Mouse (Mus musculus) kidney, postnatal 0 days (tissue): ENCODE results near the gene Stk32c. TPM values are rescaled to one million over a fixed set of nuclear protein-coding genes. Genes with fewer than 3 reads are reported as not detected.

ENCODE experiments used
- ATAC-seq: fragments of 200-750 bp; cut with Nextera tagmentation; replicated peaks from 2 replicates; pipeline ENCODE4 v1.8.0; 2017; ENCODE audit warnings: low read depth, moderate number of reproducible peaks, moderate TSS enrichment, moderate library complexity; ENCODE audit not compliant: low FRiP score
- DNase-seq: peaks from one replicate; pipeline ENCODE4 v3.0.0-alpha.2; 2016; ENCODE audit warnings: low spot score
- H3K27ac ChIP-seq: fragments of 300-500 bp; sonication (generic); 2 replicates; pipeline ENCODE4 v1.5.1; 2014; ENCODE audit warnings: mild to moderate bottlenecking
- H3K27me3 ChIP-seq: fragments of 300-500 bp; sonication (generic); 2 replicates; pipeline ENCODE4 v1.6.1; 2014; ENCODE audit warnings: low read length, mixed read lengths; ENCODE audit not compliant: insufficient read depth
- H3K36me3 ChIP-seq: fragments of 300-500 bp; sonication (generic); 2 replicates; pipeline ENCODE4 v1.6.1; 2014; ENCODE audit warnings: low read length, mixed read lengths; ENCODE audit not compliant: insufficient read depth
- H3K4me1 ChIP-seq: fragments of 300-500 bp; sonication (generic); replicated peaks from 2 replicates; pipeline ENCODE4 v1.6.1; 2014; ENCODE audit warnings: antibody characterized with exemption, low read length, mixed read lengths; ENCODE audit not compliant: insufficient read depth
- H3K4me2 ChIP-seq: fragments of 300-500 bp; sonication (generic); 2 replicates; pipeline ENCODE4 v1.6.1; 2014; ENCODE audit warnings: mild to moderate bottlenecking, low read length, moderate library complexity, mixed read lengths
- H3K4me3 ChIP-seq: fragments of 300-500 bp; sonication (generic); replicated peaks from 2 replicates; pipeline ENCODE4 v1.5.1; 2014; ENCODE audit warnings: low read depth, low read length
- H3K9ac ChIP-seq: fragments of 300-500 bp; sonication (generic); 2 replicates; pipeline ENCODE4 v1.6.1; 2014; ENCODE audit warnings: low read depth, low read length
- H3K9me3 ChIP-seq: fragments of 300-500 bp; sonication (generic); replicated peaks from 2 replicates; pipeline ENCODE4 v1.6.1; 2016; ENCODE audit warnings: low read length, inconsistent platforms, mixed read lengths
- CTCF ChIP-seq: IDR thresholded peaks from 2 replicates; pipeline ENCODE4 v1.5.1; 2016; ENCODE audit warnings: antibody characterized with exemption, low read depth, mild to moderate bottlenecking, moderate library complexity
- WGBS: fragments of 180-500 bp; shearing (Covaris S2); extraction: QIAGEN DNeasy Blood & Tissue Kit; methylation state at CpG from one replicate; pipeline ENCODE4 v1.1.7; 2014; 5-methylcytosine and 5-hydroxymethylcytosine counted together
- polyA plus RNA-seq: library from polyadenylated mRNA; unstranded; fragments of >200 nt; fragmentation: Nextera tagmentation; extraction: Ambion mirVana; gene quantifications from 2 replicates; pipeline ENCODE4 v1.2.1, GENCODE M21; 2015

The Stk32c gene
- polyA plus RNA-seq, 1 experiment from 2014 or later: 0.25 TPM

- Histone ChIP-seq H3K36me3 (no peaks in the 10 kb centered on the region), H3K27ac (no peak overlapping the region), H3K4me1 (peaks cover 8% of the 10 kb centered on the region; the same call in 1 of the 2 replicates), H3K9ac (no peak overlapping the region), H3K9me3 (no peaks in the 10 kb centered on the region), H3K27me3 (peaks cover 15% of the 10 kb centered on the region), H3K4me2 (no peak overlapping the region), H3K4me3 (no peak overlapping the region)
- WGBS: 71% methylated on average over 12 of the region's 12 CpGs
- TF ChIP-seq CTCF: no peak
- DNase-seq (no peak), ATAC-seq (no peak)
Observed at GRCm38 (mm10) chr7:139089892-139090874, 122.9 kb downstream of the Stk32c start.

- H3K4me3 ChIP-seq: no peak overlapping the region
- ATAC-seq: no peak
- DNase-seq: no peak
- H3K27ac ChIP-seq: no peak overlapping the region
- no peaks in the 10 kb centered on the region for H3K9me3 ChIP-seq
- WGBS: 88% methylated on average over 2 of the region's 2 CpGs
- H3K4me1 ChIP-seq: peaks cover 8% of the 10 kb centered on the region; the same call in 1 of the 2 replicates
- no peak for TF ChIP-seq CTCF
- H3K9ac ChIP-seq: no peak overlapping the region
- no peaks in the 10 kb centered on the region for H3K36me3 ChIP-seq
- H3K27me3 ChIP-seq: peaks cover 16% of the 10 kb centered on the region
- no peak overlapping the region for H3K4me2 ChIP-seq
Observed at GRCm38 (mm10) chr7:139087801-139088200, 125.3 kb downstream of the Stk32c start.

- DNase-seq (peak; percentile 37), ATAC-seq (peak; percentile 46)
- no peak for TF ChIP-seq CTCF
- H3K4me2 ChIP-seq: peak overlapping the region; percentile 88
- no peaks in the 10 kb centered on the region for H3K9me3 ChIP-seq
- 2% methylated on average over 61 of the region's 61 CpGs for WGBS
- peaks cover 8% of the 10 kb centered on the region; the same call in 1 of the 2 replicates for H3K4me1 ChIP-seq
- H3K27me3 ChIP-seq: peaks cover 16% of the 10 kb centered on the region
- peak overlapping the region; percentile 54 for H3K4me3 ChIP-seq
- no peaks in the 10 kb centered on the region for H3K36me3 ChIP-seq
- no peak overlapping the region for H3K27ac ChIP-seq
- H3K9ac ChIP-seq: peak overlapping the region; percentile 54
Observed at GRCm38 (mm10) chr7:139086195-139087158, 126.6 kb downstream of the Stk32c start.

- ATAC-seq (peak; percentile 51), DNase-seq (peak; percentile 91)
- WGBS: 7% methylated on average over 32 of the region's 32 CpGs
- Histone ChIP-seq H3K4me1 (peaks cover 8% of the 10 kb centered on the region; the same call in 1 of the 2 replicates), H3K36me3 (no peaks in the 10 kb centered on the region), H3K4me3 (peak within 1 kb of the TSS; percentile 54), H3K27me3 (peaks cover 16% of the 10 kb centered on the region), H3K4me2 (peak within 1 kb of the TSS; percentile 88), H3K27ac (no peak within 1 kb of the TSS), H3K9me3 (no peaks in the 10 kb centered on the region), H3K9ac (peak within 1 kb of the TSS; percentile 54)
- TF ChIP-seq CTCF: no peak
Observed at GRCm38 (mm10) chr7:139085629-139086194, 127.4 kb downstream of the Stk32c start, which contains the start of gene Dpysl4. Dpysl4 (plus strand) TSS chr7:139086001.

GRCm38 (mm10) chr7:139084316-139084715, 128.8 kb downstream of the Stk32c start:
- no peak for TF ChIP-seq CTCF
- Histone ChIP-seq H3K27ac (no peak overlapping the region), H3K4me1 (peaks cover 8% of the 10 kb centered on the region; the same call in 1 of the 2 replicates), H3K27me3 (peaks cover 16% of the 10 kb centered on the region), H3K9ac (no peak overlapping the region), H3K36me3 (no peaks in the 10 kb centered on the region), H3K4me3 (no peak overlapping the region), H3K9me3 (no peaks in the 10 kb centered on the region), H3K4me2 (no peak overlapping the region)
- DNase-seq (no peak), ATAC-seq (no peak)
- WGBS: 70% methylated on average over 1 of the region's 1 CpGs

GRCm38 (mm10) chr7:139082281-139082680, 130.8 kb downstream of the Stk32c start:
- H3K9ac ChIP-seq: no peak overlapping the region
- H3K4me1 ChIP-seq: peaks cover 8% of the 10 kb centered on the region; the same call in 1 of the 2 replicates
- no peak overlapping the region for H3K4me2 ChIP-seq
- H3K4me3 ChIP-seq: no peak overlapping the region
- TF ChIP-seq CTCF: no peak
- H3K36me3 ChIP-seq: no peaks in the 10 kb centered on the region
- H3K9me3 ChIP-seq: no peaks in the 10 kb centered on the region
- H3K27ac ChIP-seq: no peak overlapping the region
- no peak for ATAC-seq
- no peak for DNase-seq
- 33% methylated on average over 8 of the region's 8 CpGs for WGBS
- peaks cover 16% of the 10 kb centered on the region for H3K27me3 ChIP-seq
